18 mouse cellular contexts compared by ENCODE assay signal in the genomic region with DNA sequence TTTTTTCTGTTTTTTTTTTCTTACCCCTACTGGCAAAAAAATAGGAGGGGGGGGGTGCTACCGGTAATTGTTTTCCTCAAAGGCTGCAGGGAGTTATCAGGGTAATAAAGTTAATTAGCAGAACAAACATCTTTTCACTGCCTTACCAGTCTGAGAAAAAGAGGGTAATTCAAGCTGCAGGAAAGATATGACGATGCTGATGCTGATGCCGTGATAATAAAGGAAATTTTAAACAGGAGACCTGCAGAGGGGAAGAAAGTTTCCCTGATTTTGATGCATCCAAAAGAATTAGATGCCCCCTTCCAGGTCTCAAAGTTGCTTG.
DNase-seq lines count a peak whose midpoint lies in the region; ATAC-seq lines count a peak whose summit lies in the region.
"Had no signal": no experiment of that assay in that cellular context is flagged by ENCODE, and none has a peak within 500 bp of the region (broad histone marks: within the 10 kb centered on the region; RNA-seq: fewer than 3 reads in every experiment).

No protein-coding gene starts in this region.

- no peaks in the 10 kb centered on the region for H3K36me3 ChIP-seq in hindbrain, embryonic 16.5 days (ENCODE audit: control insufficient read depth, insufficient read depth, low read length)
- H3K36me3 ChIP-seq in hindbrain, embryonic 12.5 days: no peaks in the 10 kb centered on the region
- H3K36me3 ChIP-seq in forebrain, embryonic 14.5 days (ENCODE audit: control insufficient read depth, insufficient read depth, low read length): no peaks in the 10 kb centered on the region
- H3K36me3 ChIP-seq in forebrain, embryonic 16.5 days (ENCODE audit: control insufficient read depth, insufficient read depth): no peaks in the 10 kb centered on the region
- H3K36me3 ChIP-seq: embryonic facial prominence, embryonic 15.5 days; heart, embryonic 13.5 days; hindbrain, embryonic 15.5 days had no signal

- DNase-seq in forebrain, embryonic 14.5 days (ENCODE audit: low spot score): no peak
- no peak for DNase-seq in kidney, postnatal 36 days
- DNase-seq in frontal cortex, postnatal 14 days (ENCODE audit: low spot score in 2 of 2): no peak
- DNase-seq: adrenal gland, adult 8-10 months; adrenal gland, postnatal 36 days; cerebellum, adult 2 months; cerebellum, postnatal 10 days; gastrocnemius, postnatal 36 days; heart, postnatal 36 days had no signal

- H3K4me3 ChIP-seq in hindbrain, embryonic 16.5 days (ENCODE audit: low read length): no peak overlapping the region
- no peak overlapping the region for H3K4me3 ChIP-seq in hindbrain, embryonic 12.5 days
- H3K4me3 ChIP-seq in forebrain, embryonic 14.5 days (ENCODE audit: low read depth, low read length): no peak overlapping the region
- no peak overlapping the region for H3K4me3 ChIP-seq in forebrain, embryonic 16.5 days (replicated peaks; ENCODE audit: low read length)
- H3K4me3 ChIP-seq: embryonic facial prominence, embryonic 15.5 days; erythroblast, embryonic 14.5 days; heart, embryonic 13.5 days; hindbrain, embryonic 15.5 days had no signal

- ATAC-seq in hindbrain, embryonic 16.5 days: peak; percentile 34; the same call in 1 of the 2 replicates
- ATAC-seq in hindbrain, embryonic 12.5 days (ENCODE audit: low FRiP score): no peak
- ATAC-seq in forebrain, embryonic 14.5 days: peak; percentile 58
- ATAC-seq in forebrain, embryonic 16.5 days: peak; percentile 35
- ATAC-seq: inflammation-experienced regulatory T-cells, adult 6 months; intestine, postnatal 0 days had no signal

- no peak overlapping the region for H3K27ac ChIP-seq in hindbrain, embryonic 16.5 days (ENCODE audit: low read depth, low read length)
- no peak overlapping the region for H3K27ac ChIP-seq in hindbrain, embryonic 12.5 days
- H3K27ac ChIP-seq in forebrain, embryonic 14.5 days (ENCODE audit: low read depth, low read length): no peak overlapping the region
- no peak overlapping the region for H3K27ac ChIP-seq in forebrain, embryonic 16.5 days (ENCODE audit: low read length)
- H3K27ac ChIP-seq: embryonic facial prominence, embryonic 15.5 days; heart, embryonic 13.5 days; hindbrain, embryonic 15.5 days had no signal

- H3K27me3 ChIP-seq in hindbrain, embryonic 16.5 days (replicated peaks; ENCODE audit: control insufficient read depth, insufficient read depth, low read length): no peaks in the 10 kb centered on the region
- peaks cover 3% of the 10 kb centered on the region; the same call in 1 of the 2 replicates for H3K27me3 ChIP-seq in hindbrain, embryonic 12.5 days
- no peaks in the 10 kb centered on the region for H3K27me3 ChIP-seq in forebrain, embryonic 14.5 days (replicated peaks; ENCODE audit: control insufficient read depth, insufficient read depth, low read length)
- no peaks in the 10 kb centered on the region for H3K27me3 ChIP-seq in forebrain, embryonic 16.5 days (replicated peaks; ENCODE audit: control insufficient read depth, insufficient read depth, low read length)
- H3K27me3 ChIP-seq: embryonic facial prominence, embryonic 15.5 days; heart, embryonic 13.5 days had no signal

- H3K4me2 ChIP-seq in hindbrain, embryonic 16.5 days (ENCODE audit: low read length): no peak overlapping the region
- no peak overlapping the region for H3K4me2 ChIP-seq in hindbrain, embryonic 12.5 days (replicated peaks)
- H3K4me2 ChIP-seq in forebrain, embryonic 14.5 days (ENCODE audit: low read length): peak overlapping the region; percentile 16; the same call in 1 of the 2 replicates
- H3K4me2 ChIP-seq in forebrain, embryonic 16.5 days (ENCODE audit: low read length): peak overlapping the region; percentile 10; the same call in 1 of the 2 replicates
- H3K4me2 ChIP-seq: embryonic facial prominence, embryonic 15.5 days; heart, embryonic 13.5 days; hindbrain, embryonic 15.5 days had no signal

- H3K9me3 ChIP-seq in hindbrain, embryonic 16.5 days (ENCODE audit: control insufficient read depth, low read length): no peaks in the 10 kb centered on the region
- H3K9me3 ChIP-seq in hindbrain, embryonic 12.5 days (replicated peaks): no peaks in the 10 kb centered on the region
- no peaks in the 10 kb centered on the region for H3K9me3 ChIP-seq in forebrain, embryonic 14.5 days (replicated peaks; ENCODE audit: control insufficient read depth, low read length)
- H3K9me3 ChIP-seq in forebrain, embryonic 16.5 days (ENCODE audit: control insufficient read depth, low read length): no peaks in the 10 kb centered on the region
- H3K9me3 ChIP-seq: embryonic facial prominence, embryonic 15.5 days; heart, embryonic 13.5 days; hindbrain, embryonic 15.5 days had no signal

- peaks cover 3% of the 10 kb centered on the region; the same call in 1 of the 2 replicates for H3K4me1 ChIP-seq in hindbrain, embryonic 16.5 days (ENCODE audit: control insufficient read depth, insufficient read depth, low read depth, low read length)
- 0 out of 2 replicates have a peak, but pooled peaks cover 4% of the 10 kb centered on the region for H3K4me1 ChIP-seq in hindbrain, embryonic 12.5 days
- H3K4me1 ChIP-seq in forebrain, embryonic 14.5 days (ENCODE audit: control insufficient read depth, insufficient read depth, low read length): peaks cover 10% of the 10 kb centered on the region; the same call in 1 of the 2 replicates
- peaks cover 16% of the 10 kb centered on the region for H3K4me1 ChIP-seq in forebrain, embryonic 16.5 days (replicated peaks; ENCODE audit: control insufficient read depth, insufficient read depth, low read length)
- H3K4me1 ChIP-seq: embryonic facial prominence, embryonic 15.5 days; heart, embryonic 13.5 days had no signal

- 17% methylated on average over 3 of the region's 3 CpGs for WGBS in hindbrain, embryonic 16.5 days
- WGBS in hindbrain, embryonic 12.5 days: 29% methylated on average over 3 of the region's 3 CpGs
- 6% methylated on average over 3 of the region's 3 CpGs for WGBS in forebrain, embryonic 14.5 days
- WGBS in forebrain, embryonic 16.5 days: 2% methylated on average over 3 of the region's 3 CpGs

- H3K9ac ChIP-seq in hindbrain, embryonic 16.5 days (ENCODE audit: low read depth, low read length): no peak overlapping the region
- H3K9ac ChIP-seq in hindbrain, embryonic 12.5 days: no peak overlapping the region
- no peak overlapping the region for H3K9ac ChIP-seq in forebrain, embryonic 14.5 days (ENCODE audit: low read length)
- no peak overlapping the region for H3K9ac ChIP-seq in forebrain, embryonic 16.5 days (replicated peaks; ENCODE audit: low read depth, low read length)
- H3K9ac ChIP-seq: embryonic facial prominence, embryonic 15.5 days; heart, embryonic 13.5 days; hindbrain, embryonic 15.5 days had no signal

Comparison
In these comparisons a context has a peak if more than half of its experiments do, and no peak if none do; other contexts are left out.
1. H3K4me2 ChIP-seq: peak in forebrain, embryonic 14.5 days (single experiment) and forebrain, embryonic 16.5 days (single experiment); none in hindbrain, embryonic 16.5 days (single experiment) and hindbrain, embryonic 12.5 days (single experiment).